Mouse (Mus musculus) T-helper 1 cell (primary cell): ENCODE measurements at regions not wholly inside any gene's neighbourhood (a gene's known extent, or its start where the extent isn't known, plus 50 kb on each side); places are given as distances from the start of the nearest gene placed in this dataset.

ENCODE experiments used
- in situ Hi-C: fragments of 300-600 bp; cut with MboI, MseI; formaldehyde crosslinking; loops from one replicate; pipeline ENCODE4 v1.15.1; 2025; ENCODE audit warnings: high pct_unique_total_duplicates

DNA sequence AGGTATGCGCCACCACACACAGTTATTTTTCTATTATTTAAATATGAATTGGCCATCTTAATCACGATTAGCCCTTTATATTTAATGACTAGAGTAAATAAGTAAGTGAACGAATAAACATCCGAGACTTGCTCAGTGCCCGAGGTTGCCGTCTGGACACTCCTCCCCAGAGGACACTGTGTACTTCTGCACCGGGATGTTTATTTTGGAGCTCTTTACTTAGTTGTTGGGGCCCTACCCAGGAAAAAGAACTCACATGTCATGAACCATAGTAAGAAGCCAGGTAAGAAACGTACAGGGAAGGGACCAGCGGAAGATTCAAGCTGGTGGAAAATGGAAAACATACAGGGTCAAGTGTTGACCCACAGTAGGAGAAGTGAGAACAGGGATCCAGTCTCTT lies 89.0 kb downstream of the Akr1d1 start:
- in situ Hi-C loops: no loop called here

DNA sequence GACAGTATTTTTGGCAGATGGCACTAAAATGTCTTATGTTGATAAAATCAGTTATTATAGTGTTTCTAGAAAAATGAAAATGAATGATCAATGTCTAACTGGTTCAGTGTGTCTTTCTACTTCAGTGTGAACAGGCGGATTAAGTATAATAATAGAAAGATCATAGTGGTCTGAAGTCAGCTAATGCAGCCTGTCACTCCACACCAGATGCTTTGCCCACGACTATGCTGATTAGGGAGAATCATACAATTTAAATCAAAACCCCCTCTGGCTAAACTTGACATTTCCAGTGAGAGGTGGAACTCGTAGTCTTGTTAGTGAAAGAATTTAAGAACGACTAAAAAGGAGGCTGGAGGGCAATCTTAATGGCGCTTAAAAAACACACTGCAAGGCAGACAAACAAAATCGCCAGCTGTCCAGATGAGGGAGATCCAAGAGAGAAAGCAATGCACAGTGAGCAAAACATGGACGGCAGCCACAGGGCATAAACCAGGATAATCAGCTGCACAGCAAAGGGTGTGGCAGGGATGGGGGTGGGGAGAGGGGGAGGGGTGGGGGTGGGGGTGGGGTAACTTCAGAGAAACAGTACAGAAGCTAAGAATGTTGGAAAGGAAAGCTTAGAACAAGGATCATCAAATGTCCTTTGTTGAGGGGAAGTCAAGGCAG lies 91.5 kb downstream of the Akr1d1 start:
- in situ Hi-C loops: no loop called here

DNA sequence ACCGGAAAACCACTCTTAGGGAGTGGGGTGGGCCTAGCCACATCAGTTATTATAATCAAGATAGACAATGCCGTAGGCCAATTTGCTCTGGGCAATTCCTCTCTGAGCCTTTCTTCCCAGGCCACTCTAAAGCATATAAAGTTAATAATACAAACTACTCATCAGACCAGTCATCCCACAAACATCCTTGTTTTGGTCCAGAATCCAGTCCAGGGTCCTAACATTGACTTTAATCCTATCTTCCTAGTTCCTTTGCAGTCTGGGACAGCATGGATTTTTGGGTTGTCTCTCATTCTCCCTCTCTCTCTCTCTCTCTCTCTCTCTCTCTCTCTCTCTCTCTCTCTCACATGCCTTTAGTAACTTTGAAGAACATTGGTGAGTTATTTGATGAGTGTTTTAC lies 92.3 kb downstream of the Akr1d1 start:
- in situ Hi-C loops: no loop called here

DNA sequence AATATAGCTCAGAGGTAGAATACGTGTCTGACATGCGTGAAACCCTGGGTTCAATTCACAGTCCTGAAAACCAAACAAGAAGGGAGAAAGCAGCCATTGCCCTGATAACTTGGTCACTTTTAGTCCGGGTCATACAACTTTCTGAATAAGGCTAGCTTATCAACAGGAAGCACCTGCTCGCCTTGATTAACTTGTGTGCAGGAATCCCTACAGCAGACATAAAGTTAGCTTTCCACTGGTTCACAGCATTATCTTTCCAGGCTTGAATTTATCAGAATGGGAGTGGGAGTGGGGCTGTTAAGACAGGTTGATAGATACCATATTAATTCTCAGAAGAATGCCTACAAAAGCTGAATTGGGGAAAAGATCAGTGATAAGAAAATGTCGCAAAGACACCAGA lies 97.2 kb downstream of the Akr1d1 start:
- in situ Hi-C loops: no loop called here

DNA sequence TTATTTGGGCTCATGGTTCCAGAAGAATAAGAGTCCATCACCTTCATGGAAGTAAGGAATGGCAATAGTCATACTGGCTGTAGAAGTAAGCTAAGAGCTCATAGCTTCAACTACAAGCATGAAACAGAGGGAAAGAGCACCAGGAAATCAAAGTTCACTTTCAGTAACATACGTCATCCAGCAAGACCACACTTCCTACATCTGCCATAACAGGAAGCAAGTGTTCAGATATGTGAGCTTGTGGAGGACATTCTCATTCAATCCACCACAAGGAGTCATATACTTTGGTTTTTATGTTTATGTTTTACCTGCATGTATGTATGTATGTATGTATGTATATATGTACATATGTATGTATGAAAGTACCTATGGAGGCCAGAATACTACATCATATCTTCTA lies 104.0 kb downstream of the Akr1d1 start:
- in situ Hi-C loops: loop anchor here (10.0 kb wide), 1 partner anchor 1359 kb away; no protein-coding TSS in a partner anchor

DNA sequence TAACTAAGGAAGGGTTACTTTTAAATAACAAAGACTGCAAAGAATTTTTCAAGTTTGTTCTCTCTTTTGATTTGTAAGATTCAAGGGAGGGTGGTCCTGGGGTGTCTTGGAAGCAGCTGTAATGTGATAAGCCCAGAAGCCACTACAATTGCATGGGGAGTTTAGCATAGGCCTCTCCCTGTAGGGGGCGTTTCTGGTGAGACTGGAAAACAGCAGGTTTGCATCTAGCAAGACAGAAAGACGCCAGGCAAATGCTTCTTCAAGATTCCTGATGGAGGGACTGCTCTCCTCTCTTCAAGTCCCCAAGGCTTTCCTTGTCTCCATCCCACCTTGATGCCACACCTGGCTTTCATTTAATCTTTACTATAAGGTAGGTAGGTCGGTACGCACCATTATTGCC lies 112.1 kb downstream of the Akr1d1 start:
- in situ Hi-C loops: no loop called here

DNA sequence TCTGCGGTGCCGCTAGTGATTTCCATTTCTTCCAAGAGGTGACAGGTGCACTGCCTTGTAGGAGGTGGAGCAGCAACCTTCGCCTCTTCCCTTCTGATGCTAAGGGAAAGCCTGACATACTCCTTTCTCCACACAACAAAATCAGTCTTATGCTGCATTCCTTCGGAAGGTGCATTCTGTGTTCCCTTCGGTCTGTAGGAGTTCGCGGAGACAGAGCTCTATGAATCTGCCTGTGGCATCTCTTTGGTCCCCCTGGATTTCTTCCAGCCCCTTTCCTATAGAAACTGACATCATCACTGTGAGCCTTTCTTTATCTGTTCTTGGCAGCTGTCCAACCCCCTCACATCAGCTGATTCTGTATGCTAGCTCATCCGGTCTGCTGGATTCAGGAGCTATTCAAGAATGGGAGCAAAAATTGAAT lies 112.7 kb downstream of the Akr1d1 start:
- in situ Hi-C loops: no loop called here

DNA sequence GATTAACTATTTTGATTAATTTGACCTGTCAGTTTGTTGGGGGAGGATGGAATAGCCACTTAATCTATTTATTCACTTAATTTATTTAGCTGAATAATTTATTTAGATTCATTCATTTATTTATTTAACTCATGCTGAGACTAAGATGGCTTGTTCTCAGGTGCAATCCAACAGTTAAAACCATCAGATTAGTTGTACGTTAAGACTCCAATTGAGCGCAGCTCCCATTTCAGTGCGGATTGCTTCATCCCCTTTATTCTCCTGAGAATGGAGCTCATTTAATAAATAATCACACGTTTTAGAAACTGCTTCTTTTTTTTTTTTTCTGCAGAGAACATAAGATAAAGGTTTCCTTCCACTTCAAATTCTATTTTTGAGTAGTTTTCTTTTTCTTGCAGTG lies 113.2 kb downstream of the Akr1d1 start:
- in situ Hi-C loops: no loop called here

DNA sequence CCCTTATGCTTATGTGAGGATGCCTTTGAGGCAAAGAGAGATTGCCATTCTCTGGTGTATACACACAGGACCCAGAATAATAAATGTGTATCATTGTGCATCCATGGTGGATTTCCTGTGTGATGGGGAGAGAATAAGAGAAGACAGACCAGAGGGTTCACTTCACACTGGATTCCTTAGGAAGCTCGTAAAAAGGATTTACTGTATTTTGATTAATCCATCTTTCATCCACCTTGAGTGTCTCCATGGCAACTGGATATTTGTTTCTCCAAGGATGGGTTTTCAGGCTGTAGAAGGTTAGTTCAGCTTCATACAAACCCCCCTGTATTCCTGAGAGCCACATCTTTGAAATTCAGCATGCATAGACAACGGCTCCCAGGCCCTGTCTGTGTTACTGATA lies 113.7 kb downstream of the Akr1d1 start:
- in situ Hi-C loops: no loop called here

DNA sequence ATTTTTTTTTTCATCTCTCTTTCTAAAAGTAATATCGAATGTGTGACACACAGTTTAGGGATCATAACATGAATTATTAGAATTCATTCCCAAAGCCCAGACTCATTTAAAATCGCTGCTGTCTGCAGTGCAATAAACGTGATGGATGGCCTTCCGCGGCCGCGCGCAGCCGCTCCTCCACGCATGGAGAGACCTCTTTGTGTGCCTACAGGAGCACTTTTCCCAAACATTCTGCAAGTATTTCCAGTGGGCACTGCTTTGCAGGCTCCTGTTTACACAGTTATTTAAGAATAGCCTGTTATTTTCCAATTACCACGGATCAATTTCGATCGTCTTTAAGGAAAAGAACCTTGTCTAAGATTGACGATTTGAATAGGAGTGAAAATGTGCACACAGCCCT lies 115.6 kb downstream of the Akr1d1 start:
- in situ Hi-C loops: no loop called here

DNA sequence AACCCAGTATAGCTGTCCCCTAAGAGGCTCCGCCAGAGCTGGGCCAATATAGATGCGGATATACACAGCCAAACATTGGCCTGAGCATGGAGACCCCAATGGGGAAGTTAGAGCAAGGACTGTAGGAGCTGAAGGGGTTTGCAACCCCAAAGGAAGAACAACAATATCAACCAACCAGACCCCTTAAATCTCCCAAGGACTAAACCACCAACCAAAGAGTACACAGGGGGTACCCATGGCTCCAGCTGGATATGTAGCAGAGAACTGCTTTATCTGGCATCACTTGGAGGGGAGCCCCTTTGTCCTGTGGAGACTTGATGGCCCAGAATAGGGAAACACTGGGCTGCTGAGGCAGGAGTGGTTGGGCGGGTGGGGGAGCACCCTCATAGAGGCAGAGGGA lies 127.3 kb downstream of the Akr1d1 start:
- in situ Hi-C loops: loop anchor here (10.0 kb wide), 1 partner anchor 1782 kb away; no protein-coding TSS in a partner anchor

DNA sequence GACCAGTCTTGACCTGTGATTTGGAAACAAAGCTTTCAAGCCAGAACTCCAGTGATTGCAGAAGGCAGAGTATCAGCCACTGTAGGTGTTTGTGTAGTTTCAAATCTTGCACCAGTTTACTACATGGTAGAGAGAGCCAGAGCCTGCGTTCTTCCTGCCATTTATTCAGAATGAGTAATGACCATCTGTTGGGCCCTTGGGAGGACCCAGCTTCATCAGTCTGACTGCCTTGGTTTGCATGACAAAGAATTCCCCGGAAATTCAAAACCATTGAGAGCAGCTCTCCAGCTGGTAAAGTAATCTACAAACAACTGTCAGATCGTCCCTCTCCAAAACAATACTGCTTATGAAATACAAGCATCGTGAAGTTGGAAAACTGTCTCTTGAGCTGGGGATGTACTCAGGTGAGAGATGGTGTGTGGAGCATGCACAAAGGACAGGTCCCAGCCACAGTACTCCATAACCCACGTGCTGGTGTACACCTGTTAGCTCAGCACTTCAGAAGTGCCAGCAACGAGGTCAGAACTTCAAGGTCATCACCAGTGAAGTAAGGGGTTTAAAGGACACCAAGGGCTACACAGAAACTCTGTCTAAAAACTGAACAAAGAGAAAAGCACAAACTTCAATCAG lies 128.2 kb downstream of the Akr1d1 start:
- in situ Hi-C loops: loop anchor here (10.0 kb wide), 1 partner anchor 1783 kb away; no protein-coding TSS in a partner anchor

DNA sequence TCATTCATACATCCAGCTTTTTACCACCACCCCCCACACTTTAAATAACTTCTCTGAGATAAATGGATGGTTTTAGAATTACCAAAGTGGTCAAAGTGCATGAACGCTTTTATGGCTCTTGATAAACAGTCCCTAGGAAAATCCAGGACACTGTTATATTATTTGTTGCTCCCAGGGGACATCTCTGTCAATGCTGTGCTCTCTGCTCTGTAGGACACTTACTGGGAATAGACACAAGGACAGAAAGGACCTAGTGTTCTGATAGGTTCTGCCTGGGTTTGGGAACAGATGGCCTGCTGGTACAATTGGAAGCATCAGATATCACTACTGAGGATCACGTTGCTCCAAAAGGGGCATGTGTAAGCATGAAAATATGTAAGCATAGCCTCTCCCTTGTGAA lies 132.8 kb downstream of the Akr1d1 start:
- in situ Hi-C loops: loop anchor here (10.0 kb wide), 1 partner anchor 768 kb away; no protein-coding TSS in a partner anchor

DNA sequence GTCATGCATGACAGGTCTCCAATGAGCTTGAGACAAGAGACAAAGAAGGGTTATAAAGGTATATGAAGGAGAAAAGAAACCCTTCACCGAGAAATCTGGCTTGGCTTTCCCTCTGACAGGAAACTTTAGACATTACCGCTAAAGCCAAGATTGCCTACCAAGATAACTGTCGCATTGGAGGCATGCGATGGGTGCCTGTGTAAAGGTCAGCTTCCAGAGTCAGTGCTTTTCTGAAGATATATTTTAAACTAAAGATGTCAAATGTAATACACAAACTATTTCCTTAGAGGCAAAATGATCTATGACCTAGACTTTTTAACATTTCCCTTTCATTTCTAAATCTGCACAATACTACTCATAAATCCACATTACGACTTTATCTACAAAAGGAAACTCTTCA lies 135.6 kb downstream of the Akr1d1 start:
- in situ Hi-C loops: loop anchor here (10.0 kb wide), 1 partner anchor 771 kb away; no protein-coding TSS in a partner anchor

DNA sequence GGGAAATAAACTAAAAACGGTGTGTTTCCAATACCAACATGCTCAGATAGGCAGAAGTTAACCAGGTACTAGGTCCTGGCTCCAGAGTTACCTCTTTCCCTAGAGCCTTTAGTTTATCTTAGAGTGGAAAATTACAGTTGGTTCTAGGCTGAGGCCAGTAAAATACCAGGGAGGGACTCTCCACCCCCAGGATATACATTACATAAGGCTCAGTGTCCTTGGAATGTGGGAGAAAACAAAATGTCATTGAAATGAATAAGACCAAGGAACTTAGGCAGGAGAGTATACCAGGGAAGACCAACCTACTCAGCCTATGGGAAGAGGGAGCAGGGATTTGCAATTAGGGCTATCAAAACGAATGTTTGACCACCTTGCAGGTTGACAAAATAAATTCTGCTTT lies 139.4 kb downstream of the Akr1d1 start:
- in situ Hi-C loops: loop anchor here (10.0 kb wide), 1 partner anchor 775 kb away; no protein-coding TSS in a partner anchor

DNA sequence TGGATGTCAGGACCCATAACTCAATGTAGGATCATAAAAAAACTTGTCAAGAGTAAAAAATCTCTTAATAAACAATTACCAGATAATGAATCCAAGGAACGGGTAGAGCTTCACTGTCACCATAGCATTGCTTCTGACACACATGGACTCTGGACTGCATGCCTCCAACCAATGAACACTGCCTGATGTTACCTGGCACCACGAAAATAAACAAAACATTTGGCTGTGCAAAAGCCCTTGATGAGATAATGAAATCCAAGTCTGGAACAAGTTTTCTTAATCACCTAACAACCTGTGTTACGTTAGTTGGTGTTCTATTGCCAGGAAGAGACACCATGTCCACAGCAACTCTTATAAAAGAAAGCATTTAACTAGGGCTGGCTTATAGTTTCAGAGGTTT lies 140.7 kb downstream of the Akr1d1 start:
- in situ Hi-C loops: no loop called here

DNA sequence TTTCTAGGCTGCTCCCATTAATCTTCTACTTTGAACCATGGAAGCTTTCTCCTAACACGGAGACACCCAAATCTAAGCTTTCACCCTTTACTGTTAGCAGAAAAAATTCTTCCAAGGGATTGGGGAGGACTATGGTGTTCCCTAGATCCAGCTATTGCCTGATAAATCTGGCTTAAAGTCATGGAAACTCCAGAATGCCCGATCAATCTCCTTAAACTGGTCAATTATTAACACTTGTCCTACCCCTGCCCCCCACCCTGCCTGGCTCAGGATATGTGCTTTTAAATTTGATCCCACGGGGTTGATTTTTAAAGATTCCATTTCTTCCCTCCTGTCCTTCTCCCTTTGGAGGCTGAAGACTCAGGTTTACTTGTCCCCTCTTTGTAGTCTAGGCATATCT lies 149.9 kb downstream of the Akr1d1 start:
- in situ Hi-C loops: loop anchor here (10.0 kb wide), 1 partner anchor 865 kb away; the partner anchor contains the start of gene Ptn

DNA sequence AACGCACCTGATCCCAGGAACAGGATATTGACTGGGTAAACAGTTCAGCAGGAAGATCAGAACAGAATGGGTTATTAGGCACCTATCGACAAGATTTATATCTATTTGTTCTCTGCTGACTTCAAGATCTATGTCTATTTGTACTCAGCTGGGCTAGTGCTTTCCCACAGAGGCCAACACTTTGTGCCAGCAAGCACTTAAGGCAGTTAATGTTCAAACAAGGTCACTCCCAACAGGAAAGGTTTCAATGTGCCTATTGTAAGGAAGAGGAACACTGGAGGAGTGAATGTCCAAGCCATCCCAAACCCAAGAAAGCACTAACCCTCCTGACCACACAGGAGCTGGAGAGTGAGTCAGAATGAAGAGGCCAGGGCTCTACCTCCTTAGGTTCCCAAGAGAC lies 151.4 kb downstream of the Akr1d1 start:
- in situ Hi-C loops: loop anchor here (10.0 kb wide), 1 partner anchor 867 kb away; the partner anchor contains the start of gene Ptn

DNA sequence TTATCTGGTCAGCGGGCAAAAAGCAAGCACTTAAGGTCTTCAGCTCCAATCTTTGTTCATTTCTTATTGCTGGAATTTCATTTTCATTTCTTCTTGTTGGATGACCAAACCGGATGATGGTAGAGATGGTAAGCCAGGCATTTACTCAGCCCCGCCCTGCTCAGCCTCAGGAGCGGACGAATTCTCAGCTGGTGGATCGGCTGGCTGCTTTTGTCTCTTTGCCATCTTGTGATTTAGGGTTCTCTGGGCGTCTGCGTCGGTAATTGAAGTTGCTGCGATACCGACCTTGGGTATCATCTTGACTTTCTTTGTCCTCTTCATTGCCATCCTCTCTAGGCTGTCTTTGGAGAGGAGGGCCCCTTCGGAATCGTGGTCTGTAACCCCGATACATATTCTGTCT lies 156.1 kb downstream of the Akr1d1 start:
- in situ Hi-C loops: loop anchor here (10.0 kb wide), 1 partner anchor 871 kb away; the partner anchor contains the start of gene Ptn

DNA sequence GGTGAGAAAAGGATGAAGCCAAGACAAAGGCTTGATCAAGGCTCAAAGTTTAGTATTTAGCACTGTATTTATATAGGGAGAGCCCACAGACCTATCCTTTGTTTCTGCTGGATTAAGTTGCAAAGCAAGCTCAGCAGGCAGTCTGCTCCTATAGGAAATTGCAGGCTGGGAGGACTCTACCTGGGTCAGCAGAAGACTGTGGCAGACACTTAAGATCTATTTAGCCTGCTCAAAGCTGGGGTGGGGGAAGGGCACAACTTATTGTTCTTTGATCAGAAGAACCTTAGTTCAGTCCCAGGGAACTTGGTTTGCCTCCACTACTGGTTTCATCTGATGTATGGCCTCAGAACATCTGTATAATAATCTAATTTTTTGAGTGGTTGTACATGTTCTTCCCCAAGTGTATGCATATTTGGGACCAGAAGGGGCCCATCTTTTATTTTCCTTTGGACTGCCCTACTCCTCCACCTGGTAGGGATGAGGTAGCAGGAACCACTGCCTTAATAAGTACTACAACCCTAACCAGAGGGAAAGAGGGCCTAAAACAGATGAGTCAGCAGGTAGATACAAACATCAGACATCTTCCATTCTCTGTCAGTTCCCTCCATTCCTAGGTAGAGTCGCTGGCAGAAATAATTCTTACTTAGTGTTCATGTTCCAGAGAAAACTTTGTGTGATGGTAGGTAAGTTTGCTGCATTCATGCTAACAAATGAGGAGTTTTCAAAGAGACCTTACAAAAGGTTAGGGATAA lies 159.1 kb downstream of the Akr1d1 start:
- in situ Hi-C loops: loop anchor here (10.0 kb wide), 1 partner anchor 874 kb away; the partner anchor contains the start of gene Ptn

DNA sequence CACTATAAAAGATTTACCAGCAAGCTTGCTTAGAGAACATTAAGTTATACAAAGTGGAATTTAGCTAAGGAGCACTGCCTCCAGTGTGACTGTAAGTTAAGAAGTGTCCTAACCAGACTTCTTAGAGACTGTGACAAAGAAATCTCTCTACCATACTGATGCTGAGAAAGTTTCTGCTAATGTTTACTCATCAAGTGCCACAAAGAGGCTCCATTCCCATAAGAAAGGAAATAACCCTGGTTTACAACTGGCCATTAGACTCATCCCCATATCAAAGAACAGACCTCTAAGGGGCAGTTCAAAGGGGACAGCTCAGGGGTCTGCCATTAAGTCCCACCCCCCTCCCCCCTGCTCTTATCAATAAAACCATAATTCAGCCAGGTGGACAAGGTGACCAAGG lies 159.7 kb downstream of the Akr1d1 start:
- in situ Hi-C loops: loop anchor here (10.0 kb wide), 1 partner anchor 875 kb away; the partner anchor contains the start of gene Ptn

DNA sequence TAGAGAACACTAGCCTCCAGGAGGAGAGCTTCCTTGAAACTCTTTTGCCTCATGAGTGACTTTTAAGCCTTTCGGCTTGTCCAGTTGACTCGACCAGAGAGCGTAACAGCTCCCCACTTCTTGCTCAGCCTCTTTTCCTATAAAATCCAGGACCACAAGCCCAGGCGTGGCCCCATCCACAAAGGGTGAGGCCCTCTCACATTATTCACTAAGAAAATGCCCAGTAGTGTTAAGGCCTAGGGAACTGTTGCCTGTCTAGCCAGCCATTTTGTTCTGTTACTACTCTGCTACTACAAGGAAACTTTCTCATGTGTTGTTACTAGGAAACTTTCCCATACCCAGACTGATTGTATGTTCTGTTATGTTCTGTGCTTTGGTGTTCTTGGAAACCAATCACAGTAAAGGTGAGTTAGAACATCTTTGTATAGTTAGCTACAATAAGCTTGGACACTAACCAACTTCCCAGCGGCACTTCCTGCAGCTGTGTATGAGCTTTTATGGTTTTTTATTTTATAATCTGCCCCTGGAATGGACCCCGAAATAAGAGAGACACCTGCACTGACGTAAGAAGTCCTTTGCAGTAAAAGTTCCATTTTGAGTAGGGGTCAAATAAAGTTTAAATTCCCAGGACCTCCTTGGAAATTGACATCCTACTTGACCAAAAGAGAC lies 162.1 kb downstream of the Akr1d1 start:
- in situ Hi-C loops: no loop called here
